31 mouse cellular contexts compared by ENCODE assay signal in genomic region chr4:132693366-132693765, GRCm38 (mm10).
"Had no signal": no experiment of that assay in that cellular context is flagged by ENCODE, and none has a peak within 500 bp of the region (broad histone marks: within the 10 kb centered on the region; RNA-seq: fewer than 3 reads in every experiment).

No protein-coding gene starts in this region.

- ATAC-seq: liver, embryonic 12.5 days; liver, postnatal 0 days; lung, postnatal 0 days; midbrain, embryonic 13.5 days; midbrain, embryonic 16.5 days had no signal

- H3K4me1 ChIP-seq: limb, embryonic 10.5 days; limb, embryonic 12.5 days; limb, embryonic 13.5 days; limb, embryonic 15.5 days; liver, embryonic 12.5 days; liver, embryonic 13.5 days; liver, embryonic 15.5 days; lung, embryonic 15.5 days; megakaryocyte, embryonic 14.5 days; midbrain, embryonic 10.5 days; midbrain, embryonic 12.5 days; midbrain, embryonic 13.5 days; neural tube, embryonic 12.5 days had no signal

- H3K9ac ChIP-seq: limb, embryonic 12.5 days; limb, embryonic 13.5 days; limb, embryonic 15.5 days; liver, embryonic 12.5 days; liver, embryonic 13.5 days; liver, embryonic 14.5 days; liver, embryonic 15.5 days; liver, postnatal 0 days; lung, embryonic 14.5 days; lung, embryonic 15.5 days; midbrain, embryonic 12.5 days; midbrain, embryonic 13.5 days; neural tube, embryonic 12.5 days had no signal

- H3K4me3 ChIP-seq: left cerebral cortex, adult 2 months; limb, embryonic 10.5 days; limb, embryonic 12.5 days; limb, embryonic 13.5 days; limb, embryonic 15.5 days; liver, embryonic 12.5 days; liver, embryonic 13.5 days; liver, embryonic 15.5 days; lung, embryonic 15.5 days; megakaryocyte, embryonic 14.5 days; midbrain, embryonic 10.5 days; midbrain, embryonic 12.5 days; midbrain, embryonic 13.5 days; myocyte; neural tube, embryonic 12.5 days had no signal

- H3K27me3 ChIP-seq: limb, embryonic 12.5 days; limb, embryonic 13.5 days; limb, embryonic 15.5 days; liver, embryonic 12.5 days; liver, embryonic 13.5 days; liver, embryonic 15.5 days; lung, embryonic 15.5 days; megakaryocyte, embryonic 14.5 days; midbrain, embryonic 12.5 days; midbrain, embryonic 13.5 days; neural tube, embryonic 12.5 days had no signal

- H3K27ac ChIP-seq: left cerebral cortex, adult 2 months; limb, embryonic 10.5 days; limb, embryonic 12.5 days; limb, embryonic 13.5 days; limb, embryonic 15.5 days; liver, embryonic 12.5 days; liver, embryonic 13.5 days; liver, embryonic 14.5 days; liver, embryonic 15.5 days; lung, embryonic 15.5 days; macrophage; midbrain, embryonic 10.5 days; midbrain, embryonic 12.5 days; midbrain, embryonic 13.5 days; neural tube, embryonic 12.5 days had no signal

- DNase-seq: left cerebral cortex, postnatal 4 days; liver; liver, embryonic 13.5 days; liver, postnatal 0 days; lung, adult 18-20 months; lung, adult 2 months; lung, embryonic 14.5 days; lung, postnatal 10 days; lung, postnatal 14 days; lung, postnatal 36 days; lung, postnatal 4 days; midbrain, embryonic 14.5 days had no signal

- H3K4me2 ChIP-seq: limb, embryonic 12.5 days; limb, embryonic 13.5 days; limb, embryonic 15.5 days; liver, embryonic 11.5 days; liver, embryonic 12.5 days; liver, embryonic 13.5 days; liver, embryonic 15.5 days; lung, embryonic 14.5 days; lung, embryonic 15.5 days; midbrain, embryonic 12.5 days; midbrain, embryonic 13.5 days; neural tube, embryonic 12.5 days had no signal

- H3K9me3 ChIP-seq: limb, embryonic 10.5 days; limb, embryonic 12.5 days; limb, embryonic 13.5 days; limb, embryonic 15.5 days; liver, embryonic 12.5 days; liver, embryonic 13.5 days; liver, embryonic 15.5 days; lung, embryonic 15.5 days; megakaryocyte, embryonic 14.5 days; midbrain, embryonic 10.5 days; midbrain, embryonic 12.5 days; midbrain, embryonic 13.5 days; neural tube, embryonic 12.5 days had no signal
